Mouse (Mus musculus): Measurements from ENCODE around the gene Chrm1. TPM values are rescaled to one million over a fixed set of nuclear protein-coding genes. Genes with fewer than 3 reads are reported as not detected.

Chrm1 gene
- total RNA-seq, 2 experiments from 2014 or later: 152 to 155 TPM

DNA sequence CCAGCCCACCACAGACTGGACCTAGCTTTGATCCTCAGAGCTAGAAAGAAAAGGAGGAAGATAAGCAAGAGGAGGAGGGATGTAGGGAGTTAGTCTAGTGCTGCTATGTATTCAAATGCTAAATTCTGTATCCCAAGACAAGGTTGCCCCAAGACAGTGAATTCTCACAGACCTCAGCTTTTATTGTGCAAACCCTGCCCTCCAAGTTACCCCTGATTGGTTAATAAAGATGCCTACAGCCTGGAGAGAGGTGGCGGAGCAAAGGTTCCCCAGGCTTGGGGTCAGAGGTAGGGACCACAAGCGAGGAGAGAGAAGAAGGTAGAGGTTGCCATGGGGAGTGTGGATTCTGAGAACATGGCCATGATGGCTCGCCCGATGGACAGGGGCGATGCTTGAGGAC lies 29.2 kb downstream of the Chrm1 start:
- no peak for TF ChIP-seq CTCF (IDR thresholded peaks at IDR 0.05)
- intact Hi-C loops (cut with DNase I): no loop called here
- DNase-seq (ENCODE audit: extremely low spot score in 1 of 2, low spot score in 2 of 2): no peak
- H3K27ac ChIP-seq: peak overlapping the region; percentile 24; the same call in 1 of the 2 replicates
- H3K4me3 ChIP-seq: no peak overlapping the region

- Histone ChIP-seq H3K27ac (no peak overlapping the region), H3K4me3 (no peak overlapping the region)
- DNase-seq (ENCODE audit: extremely low spot score in 1 of 2, low spot score in 2 of 2): no peak
- peak; percentile 41 for TF ChIP-seq CTCF (IDR thresholded peaks at IDR 0.05)
- intact Hi-C loops (cut with DNase I): no loop called here
Observed at GRCm38 (mm10) chr19:8695330-8695729, 31.7 kb downstream of the Chrm1 start.

GRCm38 (mm10) chr19:8699652-8700051 lies 36.1 kb downstream of the Chrm1 start:
- TF ChIP-seq CTCF (IDR thresholded peaks at IDR 0.05): no peak; the same call in 1 of the 2 replicates
- Histone ChIP-seq H3K4me3 (no peak overlapping the region), H3K27ac (no peak overlapping the region)
- intact Hi-C loops (cut with DNase I): no loop called here
- DNase-seq (ENCODE audit: extremely low spot score in 1 of 2, low spot score in 2 of 2): no peak

DNA sequence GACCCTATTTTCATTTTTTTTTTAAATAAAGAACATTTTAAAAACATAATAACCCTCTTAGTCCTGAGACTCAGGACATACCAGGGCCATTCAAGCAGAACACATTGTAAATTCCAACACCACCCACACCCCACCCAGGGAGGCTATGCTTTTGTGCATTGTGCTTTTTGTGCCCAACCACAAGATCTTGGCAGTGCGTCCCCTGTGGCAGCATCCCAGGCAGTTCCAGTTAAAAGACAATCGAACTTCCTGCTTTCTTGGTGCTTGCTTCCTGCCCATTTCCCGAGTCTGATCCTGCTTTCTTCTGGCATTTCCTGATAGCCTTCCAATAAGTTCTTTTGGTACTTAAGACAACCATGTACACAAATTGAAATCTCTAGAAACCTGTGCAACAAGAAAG lies 38.9 kb downstream of the Chrm1 start:
- intact Hi-C loops (cut with DNase I): no loop called here
- Histone ChIP-seq H3K27ac (no peak overlapping the region), H3K4me3 (no peak overlapping the region)
- no peak; the same call in 1 of the 2 replicates for TF ChIP-seq CTCF (IDR thresholded peaks at IDR 0.05)
- no peak for DNase-seq (ENCODE audit: extremely low spot score in 1 of 2, low spot score in 2 of 2)

GRCm38 (mm10) chr19:8703571-8703970 lies 40.0 kb downstream of the Chrm1 start:
- DNase-seq (ENCODE audit: extremely low spot score in 1 of 2, low spot score in 2 of 2): no peak
- intact Hi-C loops (cut with DNase I): no loop called here
- no peak overlapping the region for H3K27ac ChIP-seq

DNA sequence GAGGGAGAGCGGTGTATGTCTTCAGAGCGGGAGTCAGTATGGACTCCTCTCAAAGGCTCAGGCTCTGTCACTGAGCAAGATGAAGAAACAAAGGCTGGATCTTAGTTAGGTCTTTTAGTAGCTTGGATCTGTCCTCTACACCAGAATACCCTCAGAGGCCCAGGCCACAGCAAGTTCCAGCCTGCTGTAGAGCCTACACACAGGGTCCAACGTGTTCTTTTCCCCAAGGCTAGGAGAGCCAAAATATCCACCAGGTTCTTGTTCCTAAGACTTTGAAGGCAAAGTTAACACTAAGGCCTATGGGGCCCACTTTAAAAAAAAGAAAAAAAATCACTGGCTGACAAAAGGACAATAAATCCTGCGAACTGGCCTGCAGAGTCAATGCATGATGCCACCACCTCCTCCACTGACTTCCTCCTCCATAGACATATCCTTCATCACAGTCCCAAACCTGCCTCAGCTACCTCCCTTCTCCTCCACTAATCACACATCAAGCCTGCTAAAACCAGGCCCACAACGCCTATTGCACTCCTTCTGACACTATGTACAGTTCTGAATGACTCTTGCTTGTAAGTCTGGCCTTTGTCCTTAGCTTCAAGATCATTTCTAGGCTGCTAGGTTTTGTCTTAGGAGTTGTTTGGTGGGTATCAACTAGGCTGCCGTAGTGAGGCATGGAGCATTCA lies 41.6 kb downstream of the Chrm1 start:
- TF ChIP-seq CTCF (IDR thresholded peaks at IDR 0.05): no peak
- Histone ChIP-seq H3K4me3 (no peak overlapping the region), H3K27ac (no peak overlapping the region)
- DNase-seq (ENCODE audit: extremely low spot score in 1 of 2, low spot score in 2 of 2): no peak
- intact Hi-C loops (cut with DNase I): no loop called here

More at GRCm38 (mm10) chr19:8703571-8703970, 40.0 kb downstream of the Chrm1 start:
- no peak overlapping the region for H3K4me3 ChIP-seq
- no peak for TF ChIP-seq CTCF (IDR thresholded peaks at IDR 0.05)

DNA sequence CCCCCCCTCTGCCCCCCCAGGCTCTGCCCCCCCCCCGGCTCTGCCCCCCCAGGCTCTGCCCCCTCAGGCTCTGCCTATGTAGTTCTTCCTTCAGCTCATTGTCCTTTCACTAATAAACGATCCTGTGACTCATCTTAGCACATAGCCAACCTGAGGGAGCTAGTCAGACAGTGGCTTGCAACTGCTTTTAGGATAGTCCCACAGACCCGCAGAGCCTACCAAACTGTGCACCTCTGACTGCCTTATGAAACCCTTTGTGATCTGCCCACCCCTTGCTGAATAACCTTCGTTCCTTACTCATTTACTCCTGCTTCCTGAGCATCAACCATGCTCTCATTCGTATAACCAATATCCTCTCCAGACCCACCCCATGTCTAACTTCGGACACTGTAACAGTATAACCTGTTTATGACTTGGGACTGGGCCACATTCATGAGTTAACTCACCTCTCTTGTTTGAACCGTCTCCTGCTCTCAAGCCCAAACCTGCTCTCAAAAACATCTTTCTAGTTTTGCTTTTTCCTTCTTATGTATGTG lies 42.6 kb downstream of the Chrm1 start:
- no peak for TF ChIP-seq CTCF (IDR thresholded peaks at IDR 0.05)
- Histone ChIP-seq H3K27ac (no peak overlapping the region), H3K4me3 (no peak overlapping the region)
- intact Hi-C loops (cut with DNase I): no loop called here
- DNase-seq (ENCODE audit: extremely low spot score in 1 of 2, low spot score in 2 of 2): no peak

GRCm38 (mm10) chr19:8706930-8707329 lies 43.3 kb downstream of the Chrm1 start:
- Histone ChIP-seq H3K27ac (no peak overlapping the region), H3K4me3 (no peak overlapping the region)
- intact Hi-C loops (cut with DNase I): no loop called here
- no peak for TF ChIP-seq CTCF (IDR thresholded peaks at IDR 0.05)
- no peak for DNase-seq (ENCODE audit: extremely low spot score in 1 of 2, low spot score in 2 of 2)

DNA sequence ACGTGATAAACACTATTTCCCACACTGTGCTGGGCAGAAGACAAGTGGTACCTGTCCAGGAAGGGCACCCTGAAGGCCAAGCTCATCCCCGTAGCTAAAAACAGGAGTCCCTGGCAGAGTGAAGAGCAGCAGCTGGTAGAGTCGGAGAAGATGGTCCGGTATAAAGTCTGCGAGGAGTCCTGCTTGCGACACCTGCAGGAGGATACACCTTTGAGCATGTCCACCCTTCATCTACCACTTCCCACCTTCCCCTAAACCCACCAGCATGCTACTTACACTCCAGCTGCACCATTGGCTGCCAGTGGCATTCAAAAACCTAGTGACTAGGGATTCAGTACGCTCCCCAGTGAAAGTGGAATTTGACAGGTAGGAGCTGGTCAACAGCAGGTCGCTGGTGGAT lies 45.4 kb downstream of the Chrm1 start:
- Histone ChIP-seq H3K27ac (no peak overlapping the region), H3K4me3 (no peak overlapping the region)
- TF ChIP-seq CTCF (IDR thresholded peaks at IDR 0.05): no peak
- intact Hi-C loops (cut with DNase I): no loop called here
- DNase-seq (ENCODE audit: extremely low spot score in 1 of 2, low spot score in 2 of 2): no peak

DNA sequence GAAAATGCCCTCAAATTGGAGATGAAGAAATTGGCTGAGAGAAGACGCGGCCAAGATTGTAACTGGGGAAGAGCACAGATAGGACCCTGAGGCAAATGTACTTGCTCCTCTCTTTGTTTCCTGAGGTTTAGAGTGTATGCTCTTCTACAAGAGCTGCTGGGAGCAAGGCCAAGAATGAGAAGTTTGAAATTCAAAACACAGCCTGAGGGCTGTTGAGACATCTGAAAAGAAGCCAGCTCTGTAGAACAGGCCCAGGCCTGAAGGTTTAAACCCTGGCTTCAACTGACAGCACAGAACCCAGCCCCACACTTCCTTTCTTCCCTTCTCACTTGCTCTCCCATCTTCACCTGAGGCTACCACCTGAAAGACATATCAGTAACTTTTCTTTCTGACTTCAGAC lies 46.5 kb downstream of the Chrm1 start:
- intact Hi-C loops (cut with DNase I): no loop called here
- no peak for TF ChIP-seq CTCF (IDR thresholded peaks at IDR 0.05)
- Histone ChIP-seq H3K27ac (no peak overlapping the region), H3K4me3 (no peak overlapping the region)
- DNase-seq (ENCODE audit: extremely low spot score in 1 of 2, low spot score in 2 of 2): no peak

DNA sequence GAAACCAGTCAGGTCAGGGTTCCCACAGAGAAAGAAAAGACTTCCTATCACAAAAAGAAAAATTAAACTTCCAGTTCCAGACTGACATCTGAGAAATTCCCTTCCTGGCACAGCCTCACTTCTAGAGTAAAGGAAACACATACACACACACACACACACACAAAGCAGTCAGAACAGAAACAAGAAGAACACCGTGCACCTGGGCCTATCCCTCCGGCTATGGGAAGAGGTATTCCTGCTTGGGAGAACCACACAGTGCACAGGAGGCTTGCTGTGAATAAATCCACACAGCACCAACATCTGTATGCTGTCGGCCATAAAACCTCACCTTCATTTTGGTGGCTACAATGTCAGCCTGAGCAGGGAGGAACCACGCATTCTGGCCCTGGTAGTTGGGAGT lies 47.9 kb downstream of the Chrm1 start:
- TF ChIP-seq CTCF (IDR thresholded peaks at IDR 0.05): no peak
- Histone ChIP-seq H3K4me3 (peak overlapping the region; percentile 88), H3K27ac (no peak overlapping the region)
- intact Hi-C loops (cut with DNase I): no loop called here
- DNase-seq (ENCODE audit: extremely low spot score in 1 of 2, low spot score in 2 of 2): no peak

DNA sequence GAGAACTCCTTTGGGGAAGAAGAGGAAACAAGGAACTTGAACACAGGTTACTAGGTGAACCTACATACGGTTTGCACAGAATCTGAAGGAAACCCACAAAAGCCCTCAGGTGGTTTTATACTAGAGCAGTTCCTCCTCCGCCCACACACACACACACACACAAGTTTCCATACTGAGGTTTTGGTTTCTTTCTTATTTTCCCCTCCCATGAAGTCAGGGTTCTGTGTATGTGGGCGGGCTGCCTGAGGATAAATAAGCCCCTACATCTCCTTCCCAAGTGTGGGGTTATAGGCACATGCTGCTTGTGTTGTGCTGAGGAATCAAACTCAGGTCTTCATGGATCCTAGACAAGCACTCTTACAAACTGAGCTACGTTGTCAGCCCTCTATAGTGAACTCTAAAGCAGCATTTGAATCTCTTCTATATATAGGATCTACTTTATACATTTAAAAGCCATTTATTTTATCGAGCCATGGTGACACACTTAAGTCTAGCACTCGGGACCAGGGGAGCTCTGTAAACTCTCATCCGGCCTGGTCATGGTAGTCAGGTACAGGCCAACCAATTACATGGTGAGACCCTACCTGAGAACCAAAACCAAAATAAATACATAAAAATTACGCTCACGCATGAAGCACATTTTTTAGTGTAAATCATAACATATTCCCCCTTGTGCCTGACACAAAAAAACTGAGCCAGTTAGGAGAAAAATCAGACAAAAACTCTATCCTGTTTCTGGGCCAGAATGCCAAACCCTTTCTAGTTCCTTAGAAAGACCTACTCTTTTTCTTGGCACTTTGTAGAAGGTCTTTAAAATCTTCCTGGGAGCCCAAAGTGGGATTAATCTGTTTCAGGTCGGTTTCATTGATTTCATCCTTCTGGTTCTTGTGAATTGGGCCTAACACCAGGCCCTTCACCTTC lies 48.6 kb downstream of the Chrm1 start:
- intact Hi-C loops (cut with DNase I): no loop called here
- Histone ChIP-seq H3K27ac (peak overlapping the region; percentile 93), H3K4me3 (peak overlapping the region; percentile 88)
- DNase-seq (ENCODE audit: extremely low spot score in 1 of 2, low spot score in 2 of 2): no peak
- TF ChIP-seq CTCF (IDR thresholded peaks at IDR 0.05): no peak

Data from left cerebral cortex, adult 2 months (tissue).